Mouse (Mus musculus) spleen, adult 2 months (tissue): ENCODE data around the gene Med29.

Experiments
- CTCF ChIP-seq: fragments of 200-500 bp; IDR thresholded peaks from 2 replicates; pipeline ENCODE4 v1.5.1; 2011; ENCODE audit warnings: mild to moderate bottlenecking, inconsistent platforms; ENCODE audit not compliant: insufficient read depth, insufficient read length, insufficient replicate concordance; ENCODE audit errors: extremely low read depth
- POLR2A ChIP-seq: fragments of 200-500 bp; IDR thresholded peaks from 2 replicates; pipeline ENCODE4 v1.6.1; 2011; ENCODE audit warnings: low read depth, low read length, inconsistent platforms

GRCm38 (mm10) chr7:28382347-28382951 is 10.1 kb downstream of the Med29 start:
- no peak for TF ChIP-seq CTCF
- no peak for TF ChIP-seq POLR2A
